Mouse (Mus musculus) heart, embryonic 15.5 days (tissue): ENCODE results near the gene Enc1. TPM values are rescaled to one million over a fixed set of nuclear protein-coding genes. Genes with fewer than 3 reads are reported as not detected.

Experiments
- ATAC-seq: fragments of 200-750 bp; cut with Nextera tagmentation; replicated peaks from 2 replicates; pipeline ENCODE4 v1.8.0; 2017; ENCODE audit warnings: low read depth, moderate TSS enrichment; ENCODE audit not compliant: insufficient number of reproducible peaks, insufficient read depth, low FRiP score
- H3K27ac ChIP-seq: fragments of 300-500 bp; sonication (generic); 2 replicates; pipeline ENCODE4 v1.5.1; 2015; ENCODE audit warnings: mild to moderate bottlenecking, inconsistent platforms
- H3K27me3 ChIP-seq: fragments of 300-500 bp; sonication (generic); 2 replicates; pipeline ENCODE4 v1.6.1; 2015; ENCODE audit warnings: inconsistent platforms
- H3K36me3 ChIP-seq: fragments of 300-500 bp; sonication (generic); 2 replicates; pipeline ENCODE4 v1.6.1; 2015; ENCODE audit warnings: mild to moderate bottlenecking, inconsistent platforms
- H3K4me1 ChIP-seq: fragments of 300-500 bp; sonication (generic); replicated peaks from 2 replicates; pipeline ENCODE4 v1.6.1; 2015; ENCODE audit warnings: inconsistent platforms
- H3K4me2 ChIP-seq: fragments of 300-500 bp; sonication (generic); 2 replicates; pipeline ENCODE4 v1.6.1; 2015; ENCODE audit warnings: inconsistent platforms, mild to moderate bottlenecking, moderate library complexity
- H3K4me3 ChIP-seq: fragments of 300-500 bp; sonication (generic); 2 replicates; pipeline ENCODE4 v1.5.1; 2015; ENCODE audit warnings: mild to moderate bottlenecking, inconsistent platforms
- H3K9ac ChIP-seq: fragments of 300-500 bp; sonication (generic); 2 replicates; pipeline ENCODE4 v1.6.1; 2015; ENCODE audit warnings: mild to moderate bottlenecking, inconsistent platforms
- H3K9me3 ChIP-seq: fragments of 300-500 bp; sonication (generic); replicated peaks from 2 replicates; pipeline ENCODE4 v1.6.1; 2016; ENCODE audit warnings: inconsistent platforms
- WGBS: fragments of 180-500 bp; shearing (Covaris S2); methylation state at CpG from one replicate; pipeline ENCODE4 v1.1.7; 2015; ENCODE audit warnings: mixed read lengths; 5-methylcytosine and 5-hydroxymethylcytosine counted together
- polyA plus RNA-seq: library from polyadenylated mRNA; unstranded; fragments of >200 nt; fragmentation: Nextera tagmentation; extraction: Ambion mirVana; gene quantifications from 2 replicates; pipeline ENCODE4 v1.2.1, GENCODE M21; 2015

Enc1 gene
- polyA plus RNA-seq, 1 experiment from 2014 or later = 4.0 TPM

- Histone ChIP-seq H3K9me3 (0 out of 2 replicates have a peak, but pooled peaks cover 4% of the 10 kb centered on the region), H3K27me3 (no peaks in the 10 kb centered on the region), H3K36me3 (no peaks in the 10 kb centered on the region), H3K9ac (no peak overlapping the region), H3K27ac (no peak overlapping the region), H3K4me3 (no peak overlapping the region), H3K4me2 (no peak overlapping the region), H3K4me1 (no peaks in the 10 kb centered on the region)
- ATAC-seq = no peak
- WGBS = 62% methylated on average over 6 of the region's 6 CpGs
These were observed 30.7 kb downstream of the Enc1 start for GRCm38 (mm10) chr13:97271641-97272040.

GRCm38 (mm10) chr13:97274757-97275156 is 33.9 kb downstream of the Enc1 start:
- H3K36me3 ChIP-seq = no peaks in the 10 kb centered on the region
- H3K9me3 ChIP-seq = no peaks in the 10 kb centered on the region
- no peak overlapping the region for H3K4me2 ChIP-seq
- H3K4me3 ChIP-seq = no peak overlapping the region
- H3K27ac ChIP-seq = no peak overlapping the region
- H3K4me1 ChIP-seq = no peaks in the 10 kb centered on the region
- H3K27me3 ChIP-seq = no peaks in the 10 kb centered on the region
- H3K9ac ChIP-seq = no peak overlapping the region
- 75% methylated on average over 3 of the region's 3 CpGs for WGBS
- no peak for ATAC-seq

- H3K27ac ChIP-seq = no peak overlapping the region
- no peaks in the 10 kb centered on the region for H3K27me3 ChIP-seq
- WGBS = 74% methylated on average over 10 of the region's 10 CpGs
- no peak for ATAC-seq
- H3K4me3 ChIP-seq = no peak overlapping the region
- H3K9me3 ChIP-seq = no peaks in the 10 kb centered on the region
- no peak overlapping the region for H3K9ac ChIP-seq
- H3K4me1 ChIP-seq = no peaks in the 10 kb centered on the region
- H3K4me2 ChIP-seq = no peak overlapping the region
- H3K36me3 ChIP-seq = no peaks in the 10 kb centered on the region
These were observed 34.6 kb downstream of the Enc1 start for GRCm38 (mm10) chr13:97275482-97275881.

GRCm38 (mm10) chr13:97282051-97282910 is 41.4 kb downstream of the Enc1 start:
- peak overlapping the region; percentile 45 for H3K4me3 ChIP-seq
- no peaks in the 10 kb centered on the region for H3K36me3 ChIP-seq
- 0 out of 2 replicates have a peak overlapping the region, but pooled peaks have one; percentile 27 for H3K27ac ChIP-seq
- peak overlapping the region; percentile 69 for H3K4me2 ChIP-seq
- peaks cover 12% of the 10 kb centered on the region for H3K4me1 ChIP-seq
- 19% methylated on average over 26 of the region's 26 CpGs for WGBS
- no peak for ATAC-seq
- no peaks in the 10 kb centered on the region for H3K9me3 ChIP-seq
- H3K9ac ChIP-seq = peak overlapping the region; percentile 51
- H3K27me3 ChIP-seq = no peaks in the 10 kb centered on the region

GRCm38 (mm10) chr13:97282911-97283281 is 42.0 kb downstream of the Enc1 start:
- H3K4me3 ChIP-seq = peak overlapping the region; percentile 45
- no peak for ATAC-seq

GRCm38 (mm10) chr13:97287046-97287445 is 46.1 kb downstream of the Enc1 start:
- H3K27me3 ChIP-seq = no peaks in the 10 kb centered on the region
- no peak overlapping the region for H3K27ac ChIP-seq
- H3K36me3 ChIP-seq = no peaks in the 10 kb centered on the region
- H3K4me2 ChIP-seq = no peak overlapping the region
- no peak overlapping the region for H3K9ac ChIP-seq
- peaks cover 9% of the 10 kb centered on the region for H3K4me1 ChIP-seq
- WGBS = 80% methylated on average over 3 of the region's 3 CpGs
- H3K9me3 ChIP-seq = no peaks in the 10 kb centered on the region
- H3K4me3 ChIP-seq = no peak overlapping the region
- no peak for ATAC-seq

More at GRCm38 (mm10) chr13:97282911-97283281, 42.0 kb downstream of the Enc1 start:
- WGBS = 11% methylated on average over 9 of the region's 9 CpGs
- Histone ChIP-seq H3K4me2 (peak overlapping the region; percentile 69), H3K27ac (no peak overlapping the region), H3K36me3 (no peaks in the 10 kb centered on the region), H3K9me3 (no peaks in the 10 kb centered on the region), H3K4me1 (peaks cover 12% of the 10 kb centered on the region), H3K9ac (no peak overlapping the region), H3K27me3 (no peaks in the 10 kb centered on the region)

GRCm38 (mm10) chr13:97290747-97291146 is 49.8 kb downstream of the Enc1 start:
- H3K9me3 ChIP-seq = no peaks in the 10 kb centered on the region
- no peaks in the 10 kb centered on the region for H3K36me3 ChIP-seq
- H3K27me3 ChIP-seq = no peaks in the 10 kb centered on the region
- 37% methylated on average over 3 of the region's 3 CpGs for WGBS
- no peak overlapping the region for H3K27ac ChIP-seq
- H3K4me2 ChIP-seq = no peak overlapping the region
- ATAC-seq = no peak
- no peak overlapping the region for H3K4me3 ChIP-seq
- H3K4me1 ChIP-seq = peaks cover 4% of the 10 kb centered on the region
- H3K9ac ChIP-seq = no peak overlapping the region

- no peak; the same call in 1 of the 2 replicates for ATAC-seq
- Histone ChIP-seq H3K4me3 (no peak overlapping the region), H3K9ac (no peak overlapping the region), H3K27ac (no peak overlapping the region), H3K27me3 (no peaks in the 10 kb centered on the region), H3K36me3 (no peaks in the 10 kb centered on the region), H3K9me3 (no peaks in the 10 kb centered on the region), H3K4me2 (no peak overlapping the region), H3K4me1 (peaks cover 5% of the 10 kb centered on the region)
- WGBS = 77% methylated on average over 17 of the region's 17 CpGs
These were observed 50.4 kb downstream of the Enc1 start for GRCm38 (mm10) chr13:97291354-97291753.

- no peak overlapping the region for H3K27ac ChIP-seq
- no peak overlapping the region for H3K9ac ChIP-seq
- H3K4me2 ChIP-seq = no peak overlapping the region
- no peak for ATAC-seq
- H3K9me3 ChIP-seq = no peaks in the 10 kb centered on the region
- no peaks in the 10 kb centered on the region for H3K27me3 ChIP-seq
- H3K36me3 ChIP-seq = no peaks in the 10 kb centered on the region
- peaks cover 5% of the 10 kb centered on the region for H3K4me1 ChIP-seq
- WGBS = 63% methylated on average over 8 of the region's 8 CpGs
- H3K4me3 ChIP-seq = no peak overlapping the region
These were observed 51.1 kb downstream of the Enc1 start for GRCm38 (mm10) chr13:97292026-97292425.

- H3K4me3 ChIP-seq = no peak overlapping the region
- H3K4me2 ChIP-seq = no peak overlapping the region
- no peak for ATAC-seq
- WGBS = 40% methylated on average over 12 of the region's 12 CpGs
- peaks cover 5% of the 10 kb centered on the region for H3K4me1 ChIP-seq
- H3K9ac ChIP-seq = no peak overlapping the region
- H3K27me3 ChIP-seq = no peaks in the 10 kb centered on the region
- no peaks in the 10 kb centered on the region for H3K36me3 ChIP-seq
- H3K27ac ChIP-seq = no peak overlapping the region
- H3K9me3 ChIP-seq = no peaks in the 10 kb centered on the region
These were observed 51.7 kb downstream of the Enc1 start for GRCm38 (mm10) chr13:97292451-97293245.

GRCm38 (mm10) chr13:97295101-97295852 is 54.4 kb downstream of the Enc1 start:
- Histone ChIP-seq H3K36me3 (no peaks in the 10 kb centered on the region), H3K9ac (no peak overlapping the region), H3K4me2 (peak overlapping the region; percentile 7; the same call in 1 of the 2 replicates), H3K27me3 (no peaks in the 10 kb centered on the region), H3K4me1 (peaks cover 5% of the 10 kb centered on the region), H3K27ac (peak overlapping the region; percentile 78), H3K4me3 (no peak overlapping the region), H3K9me3 (no peaks in the 10 kb centered on the region)
- ATAC-seq = peak; percentile 53
- WGBS = 55% methylated on average over 9 of the region's 9 CpGs
